ENCODE assay signal across 20 mouse cellular contexts in the genomic region with DNA sequence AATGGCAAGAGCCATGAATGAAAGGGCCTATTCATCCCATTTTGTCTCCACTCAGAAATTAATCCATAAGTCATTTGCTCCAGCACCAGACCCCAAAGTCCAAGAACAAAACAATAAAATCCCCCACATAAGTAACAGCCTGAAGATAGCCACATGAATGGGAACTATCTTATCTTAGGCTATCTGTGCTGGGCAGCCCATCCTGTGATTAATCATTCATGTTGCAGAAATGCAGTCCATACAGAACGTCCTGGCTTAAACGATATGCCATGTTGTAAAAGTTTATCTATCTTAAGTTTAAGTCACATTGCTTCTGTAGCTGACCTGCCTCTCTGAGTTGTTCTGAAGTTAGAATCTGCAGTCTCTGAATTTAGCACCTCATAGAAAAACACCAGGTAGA.
A peak's percentile ranks its signal among the peaks of the same experiment; 100 is the strongest.
DNase-seq lines count a peak whose midpoint lies in the region; TF ChIP-seq lines count a peak whose summit lies in the region.
"Had no signal": no experiment of that assay in that cellular context is flagged by ENCODE, and none has a peak within 500 bp of the region (broad histone marks: within the 10 kb centered on the region; RNA-seq: fewer than 3 reads in every experiment).

No protein-coding gene starts in this region.

- peak; percentile 42 to 67 for TF ChIP-seq EP300 in MEL (IDR thresholded peaks at IDR 0.05; ENCODE audit: low read depth in 1 of 2, low read length in 2 of 2)

- no peaks in the 10 kb centered on the region for H3K79me2 ChIP-seq in MEL (ENCODE audit: control insufficient read depth, insufficient read depth, low read length, poor library complexity)

- H3K9ac ChIP-seq in MEL (ENCODE audit: control insufficient read depth, low read depth, low read length, poor library complexity, severe bottlenecking) = no peak overlapping the region

- H3K4me1 ChIP-seq in MEL (ENCODE audit: control insufficient read depth in 1 of 2, insufficient read depth in 2 of 2, low read length in 2 of 2) = no peaks in the 10 kb centered on the region; a peak in 1 of 4 replicates

- no peaks in the 10 kb centered on the region for H3K27me3 ChIP-seq in MEL (ENCODE audit: control insufficient read depth in 1 of 2, insufficient read depth in 2 of 2, low read length in 2 of 2)
- H3K27me3 ChIP-seq: CH12.LX, Patski had no signal

- no peak overlapping the region for H3K27ac ChIP-seq in MEL (ENCODE audit: control insufficient read depth, low read depth, low read length)

- TF ChIP-seq POLR2A in MEL (IDR thresholded peaks at IDR 0.05; ENCODE audit: control insufficient read depth in 1 of 2, insufficient read depth in 1 of 2, low read depth in 1 of 2, low read length in 2 of 2, poor library complexity in 1 of 2) = no peak

- H3K4me3 ChIP-seq in MEL (ENCODE audit: control insufficient read depth in 1 of 2, insufficient read depth in 1 of 2, low read depth in 2 of 2, low read length in 2 of 2) = no peak overlapping the region

- no peak for TF ChIP-seq RAD21 in MEL (IDR thresholded peaks at IDR 0.05; ENCODE audit: low read depth, low read length)

- TF ChIP-seq CTCF in MEL (IDR thresholded peaks at IDR 0.05 in 2 of 3, conservative IDR thresholded peaks at IDR 0.05 in 1 of 3; ENCODE audit: control insufficient read depth in 1 of 3, insufficient read depth in 1 of 3, low read depth in 2 of 3, low read length in 3 of 3, poor library complexity in 1 of 3, severe bottlenecking in 1 of 3) = no peak

- H3K9me3 ChIP-seq in MEL (replicated peaks; ENCODE audit: insufficient read depth, low read length) = no peaks in the 10 kb centered on the region
- H3K9me3 ChIP-seq: G1E had no signal

- intact Hi-C loops in heart, postnatal 14 days (cut with DNase I) = no loop called here

- H3K36me3 ChIP-seq in MEL (ENCODE audit: control insufficient read depth in 1 of 2, insufficient read depth in 2 of 2, low read length in 2 of 2) = peaks cover 0 to 2% of the 10 kb centered on the region in 2 experiments; a peak in 1 of 4 replicates
- H3K36me3 ChIP-seq: G1E had no signal

- peak; percentile 1 for DNase-seq in 416B (ENCODE audit: low read depth)
- peak; percentile 14 for DNase-seq in MEL (ENCODE audit: low read depth, low spot score)
- DNase-seq in heart, postnatal 14 days = no peak
- DNase-seq in adrenal gland, adult 18-20 months (ENCODE audit: low spot score in 2 of 2) = no peak
- DNase-seq: adrenal gland, adult 2 months; adrenal gland, adult 8-10 months; adrenal gland, postnatal 10 days; adrenal gland, postnatal 14 days; adrenal gland, postnatal 25 days; adrenal gland, postnatal 36 days; B cell, adult 2 months; cerebellum, adult 11 months; cerebellum, adult 11-12 months; cerebellum, adult 18-20 months; cerebellum, adult 2 months; cerebellum, adult 8-10 months; cerebellum, adult 9-10 months had no signal

TF ChIP-seq in MEL, 35 proteins besides CTCF, POLR2A, EP300 and RAD21:
- TF ChIP-seq TCF12 (IDR thresholded peaks at IDR 0.05; ENCODE audit: low read depth, low read length) = peak; percentile 80
- TF ChIP-seq POLR2AphosphoS2 (IDR thresholded peaks at IDR 0.05; ENCODE audit: low read length) = no peak
- no peak for TF ChIP-seq POLR2AphosphoS5 (IDR thresholded peaks at IDR 0.05; ENCODE audit: borderline replicate concordance, low read depth, low read length)
- peak; percentile 65 for TF ChIP-seq GATA1 (IDR thresholded peaks at IDR 0.05; ENCODE audit: low read depth, low read length)
TF ChIP-seq in MEL: peak in this region for 2.

Comparison
In these comparisons a context has a peak if more than half of its experiments do, and no peak if none do; other contexts are left out.
1. DNase-seq: peak in 416B (single experiment) and MEL (single experiment); none in heart, postnatal 14 days (0 of 2) and adrenal gland, adult 18-20 months (0 of 2).